Mouse (Mus musculus): ENCODE data around the gene Ube2g1.
A peak's percentile ranks its signal among the peaks of the same experiment; 100 is the strongest.
"Not testable (repeated sequence)": the region's sequence is repeated elsewhere in the genome, so short reads cannot be mapped to it uniquely, and the experiment has no call there.

Ube2g1 gene

GRCm38 (mm10) chr11:72689551-72690510 is 82.7 kb downstream of the Ube2g1 start, which contains the start of gene Ankfy1:
Gene Ankfy1, plus strand, starts transcription at chr11:72690006.
- DNase-seq (ENCODE audit: low spot score in 2 of 2): peak; percentile 88 to 92

GRCm38 (mm10) chr11:72692353-72692752 is 85.3 kb downstream of the Ube2g1 start:
- DNase-seq (ENCODE audit: low spot score in 2 of 2): no peak

GRCm38 (mm10) chr11:72695025-72695424 is 87.9 kb downstream of the Ube2g1 start:
- DNase-seq (ENCODE audit: low spot score in 2 of 2): no peak

GRCm38 (mm10) chr11:72696368-72696971 is 89.4 kb downstream of the Ube2g1 start:
- DNase-seq (ENCODE audit: low spot score in 2 of 2): no peak

GRCm38 (mm10) chr11:72697323-72697722 is 90.2 kb downstream of the Ube2g1 start:
- no peak for DNase-seq (ENCODE audit: low spot score in 2 of 2)

- DNase-seq (ENCODE audit: low spot score in 2 of 2): not testable (repeated sequence)
These were observed 98.0 kb downstream of the Ube2g1 start for GRCm38 (mm10) chr11:72705111-72705510.

GRCm38 (mm10) chr11:72712721-72713120 is 105.6 kb downstream of the Ube2g1 start:
- peak; percentile 60 to 65 for DNase-seq (ENCODE audit: low spot score in 2 of 2)

GRCm38 (mm10) chr11:72718161-72718560 is 111.1 kb downstream of the Ube2g1 start:
- DNase-seq (ENCODE audit: low spot score in 2 of 2): no peak

- DNase-seq (ENCODE audit: low spot score in 2 of 2): no peak
These were observed 116.1 kb downstream of the Ube2g1 start for GRCm38 (mm10) chr11:72723165-72723564.

GRCm38 (mm10) chr11:72723871-72724270 is 116.8 kb downstream of the Ube2g1 start:
- DNase-seq (ENCODE audit: low spot score in 2 of 2): no peak

GRCm38 (mm10) chr11:72726023-72726422 is 118.9 kb downstream of the Ube2g1 start:
- DNase-seq (ENCODE audit: low spot score in 2 of 2): no peak

GRCm38 (mm10) chr11:72733736-72734135 is 126.7 kb downstream of the Ube2g1 start:
- no peak for DNase-seq (ENCODE audit: low spot score in 2 of 2)

GRCm38 (mm10) chr11:72734840-72735518 is 127.9 kb downstream of the Ube2g1 start:
- no peak for DNase-seq (ENCODE audit: low spot score in 2 of 2)

- DNase-seq (ENCODE audit: low spot score in 2 of 2): no peak
These were observed 128.4 kb downstream of the Ube2g1 start for GRCm38 (mm10) chr11:72735519-72735860.
